Mouse (Mus musculus) forebrain, embryonic 13.5 days (tissue): ENCODE measurements at regions not wholly inside any gene's neighbourhood (a gene's known extent, or its start where the extent isn't known, plus 50 kb on each side); places are given as distances from the start of the nearest gene placed in this dataset.

ENCODE experiments used
- ATAC-seq: fragments of 200-750 bp; cut with Nextera tagmentation; 2 replicates; pipeline ENCODE4 v1.8.0; 2017
- H3K27ac ChIP-seq: fragments of 300-500 bp; sonication (generic); 2 replicates; pipeline ENCODE4 v1.5.1; 2015; ENCODE audit warnings: inconsistent platforms, mild to moderate bottlenecking, moderate library complexity
- H3K27me3 ChIP-seq: fragments of 300-500 bp; sonication (generic); 2 replicates; pipeline ENCODE4 v1.6.1; 2015; ENCODE audit warnings: mild to moderate bottlenecking, inconsistent platforms
- H3K36me3 ChIP-seq: fragments of 300-500 bp; sonication (generic); 2 replicates; pipeline ENCODE4 v1.6.1; 2015; ENCODE audit warnings: mild to moderate bottlenecking, inconsistent platforms; ENCODE audit not compliant: poor library complexity, severe bottlenecking
- H3K4me1 ChIP-seq: fragments of 300-500 bp; sonication (generic); 2 replicates; pipeline ENCODE4 v1.6.1; 2015; ENCODE audit warnings: inconsistent platforms
- H3K4me2 ChIP-seq: fragments of 300-500 bp; sonication (generic); 2 replicates; pipeline ENCODE4 v1.6.1; 2015; ENCODE audit warnings: inconsistent platforms, mild to moderate bottlenecking, moderate library complexity
- H3K4me3 ChIP-seq: fragments of 300-500 bp; sonication (generic); 2 replicates; pipeline ENCODE4 v1.5.1; 2015; ENCODE audit warnings: mild to moderate bottlenecking, inconsistent platforms
- H3K9ac ChIP-seq: fragments of 300-500 bp; sonication (generic); 2 replicates; pipeline ENCODE4 v1.6.1; 2015; ENCODE audit warnings: mild to moderate bottlenecking, inconsistent platforms
- H3K9me3 ChIP-seq: fragments of 300-500 bp; sonication (generic); replicated peaks from 2 replicates; pipeline ENCODE4 v1.6.1; 2016; ENCODE audit warnings: inconsistent platforms
- WGBS: fragments of 180-500 bp; shearing (Covaris S2); methylation state at CpG from one replicate; pipeline ENCODE4 v1.1.7; 2015; 5-methylcytosine and 5-hydroxymethylcytosine counted together

GRCm38 (mm10) chr12:9655794-9656193, 85.9 kb downstream of the Osr1 start:
- Histone ChIP-seq H3K4me1 (no peaks in the 10 kb centered on the region), H3K9me3 (no peaks in the 10 kb centered on the region), H3K36me3 (no peaks in the 10 kb centered on the region), H3K9ac (no peak overlapping the region), H3K27me3 (no peaks in the 10 kb centered on the region), H3K4me2 (no peak overlapping the region), H3K27ac (no peak overlapping the region), H3K4me3 (no peak overlapping the region)
- ATAC-seq = no peak
- WGBS = 57% methylated on average over 1 of the region's 1 CpGs

- Histone ChIP-seq H3K4me2 (no peak overlapping the region), H3K4me3 (no peak overlapping the region), H3K9ac (no peak overlapping the region), H3K4me1 (no peaks in the 10 kb centered on the region), H3K36me3 (no peaks in the 10 kb centered on the region), H3K27me3 (no peaks in the 10 kb centered on the region), H3K9me3 (no peaks in the 10 kb centered on the region), H3K27ac (no peak overlapping the region)
- 66% methylated on average over 3 of the region's 3 CpGs for WGBS
- ATAC-seq = no peak
Measured at GRCm38 (mm10) chr12:9656324-9656723, 86.4 kb downstream of the Osr1 start.

- WGBS = 76% methylated on average over 8 of the region's 8 CpGs
- no peak for ATAC-seq
- H3K9me3 ChIP-seq = no peaks in the 10 kb centered on the region
Measured at GRCm38 (mm10) chr12:9657199-9657766, 87.4 kb downstream of the Osr1 start.

GRCm38 (mm10) chr12:9657793-9658192, 87.9 kb downstream of the Osr1 start:
- no peaks in the 10 kb centered on the region for H3K27me3 ChIP-seq
- no peak overlapping the region for H3K9ac ChIP-seq
- no peaks in the 10 kb centered on the region for H3K9me3 ChIP-seq
- ATAC-seq = no peak
- H3K4me1 ChIP-seq = no peaks in the 10 kb centered on the region
- no peak overlapping the region for H3K4me3 ChIP-seq
- 80% methylated on average over 8 of the region's 8 CpGs for WGBS
- no peak overlapping the region for H3K4me2 ChIP-seq
- H3K36me3 ChIP-seq = no peaks in the 10 kb centered on the region
- no peak overlapping the region for H3K27ac ChIP-seq

More at GRCm38 (mm10) chr12:9657199-9657766, 87.4 kb downstream of the Osr1 start:
- H3K27me3 ChIP-seq = no peaks in the 10 kb centered on the region
- no peak overlapping the region for H3K4me2 ChIP-seq
- H3K9ac ChIP-seq = no peak overlapping the region
- no peak overlapping the region for H3K4me3 ChIP-seq
- no peaks in the 10 kb centered on the region for H3K36me3 ChIP-seq
- H3K27ac ChIP-seq = no peak overlapping the region
- H3K4me1 ChIP-seq = no peaks in the 10 kb centered on the region

- H3K9me3 ChIP-seq = no peaks in the 10 kb centered on the region
- no peak overlapping the region for H3K27ac ChIP-seq
- H3K9ac ChIP-seq = no peak overlapping the region
- H3K4me2 ChIP-seq = no peak overlapping the region
- no peaks in the 10 kb centered on the region for H3K36me3 ChIP-seq
- no peak overlapping the region for H3K4me3 ChIP-seq
- no peaks in the 10 kb centered on the region for H3K4me1 ChIP-seq
- no peaks in the 10 kb centered on the region for H3K27me3 ChIP-seq
- no peak for ATAC-seq
- 59% methylated on average over 1 of the region's 1 CpGs for WGBS
Measured at GRCm38 (mm10) chr12:9660299-9660698, 90.4 kb downstream of the Osr1 start.

- no peaks in the 10 kb centered on the region for H3K27me3 ChIP-seq
- no peak for ATAC-seq
- no peak overlapping the region for H3K27ac ChIP-seq
- H3K4me1 ChIP-seq = no peaks in the 10 kb centered on the region
- no peak overlapping the region for H3K4me2 ChIP-seq
- H3K9ac ChIP-seq = no peak overlapping the region
- no peak overlapping the region for H3K4me3 ChIP-seq
- H3K9me3 ChIP-seq = no peaks in the 10 kb centered on the region
- H3K36me3 ChIP-seq = no peaks in the 10 kb centered on the region
Measured at GRCm38 (mm10) chr12:9688776-9689175, 118.9 kb downstream of the Osr1 start.

GRCm38 (mm10) chr12:9689541-9689940, 119.6 kb downstream of the Osr1 start:
- H3K36me3 ChIP-seq = no peaks in the 10 kb centered on the region
- H3K4me2 ChIP-seq = no peak overlapping the region
- H3K4me1 ChIP-seq = no peaks in the 10 kb centered on the region
- WGBS = 89% methylated on average over 4 of the region's 4 CpGs
- H3K27ac ChIP-seq = no peak overlapping the region
- no peaks in the 10 kb centered on the region for H3K9me3 ChIP-seq
- H3K9ac ChIP-seq = no peak overlapping the region
- H3K4me3 ChIP-seq = no peak overlapping the region
- no peak for ATAC-seq
- H3K27me3 ChIP-seq = no peaks in the 10 kb centered on the region

GRCm38 (mm10) chr12:9732921-9733320, 163.0 kb downstream of the Osr1 start:
- H3K9me3 ChIP-seq = no peaks in the 10 kb centered on the region
- no peak overlapping the region for H3K9ac ChIP-seq
- H3K4me1 ChIP-seq = no peaks in the 10 kb centered on the region
- H3K27me3 ChIP-seq = no peaks in the 10 kb centered on the region
- no peaks in the 10 kb centered on the region for H3K36me3 ChIP-seq
- H3K4me2 ChIP-seq = no peak overlapping the region
- H3K4me3 ChIP-seq = no peak overlapping the region
- ATAC-seq = no peak
- H3K27ac ChIP-seq = no peak overlapping the region
- WGBS = 74% methylated on average over 1 of the region's 1 CpGs

- no peak overlapping the region for H3K27ac ChIP-seq
- no peak overlapping the region for H3K4me3 ChIP-seq
- H3K36me3 ChIP-seq = no peaks in the 10 kb centered on the region
- H3K27me3 ChIP-seq = no peaks in the 10 kb centered on the region
- no peak overlapping the region for H3K4me2 ChIP-seq
- no peak; the same call in 1 of the 2 replicates for ATAC-seq
- H3K9ac ChIP-seq = no peak overlapping the region
- no peaks in the 10 kb centered on the region for H3K9me3 ChIP-seq
- no peaks in the 10 kb centered on the region for H3K4me1 ChIP-seq
- 83% methylated on average over 6 of the region's 6 CpGs for WGBS
Measured at GRCm38 (mm10) chr12:9744709-9745395, 174.9 kb downstream of the Osr1 start.

GRCm38 (mm10) chr12:9751261-9752078, 181.6 kb downstream of the Osr1 start:
- H3K4me3 ChIP-seq = no peak overlapping the region
- H3K27ac ChIP-seq = no peak overlapping the region
- no peaks in the 10 kb centered on the region for H3K36me3 ChIP-seq
- 91% methylated on average over 6 of the region's 6 CpGs for WGBS
- no peak for ATAC-seq
- H3K9me3 ChIP-seq = no peaks in the 10 kb centered on the region
- no peaks in the 10 kb centered on the region for H3K4me1 ChIP-seq
- H3K4me2 ChIP-seq = no peak overlapping the region
- no peak overlapping the region for H3K9ac ChIP-seq
- H3K27me3 ChIP-seq = no peaks in the 10 kb centered on the region

GRCm38 (mm10) chr12:9752079-9752450, 182.1 kb downstream of the Osr1 start:
- Histone ChIP-seq H3K4me3 (no peak overlapping the region), H3K27ac (no peak overlapping the region), H3K9ac (no peak overlapping the region), H3K4me2 (no peak overlapping the region), H3K9me3 (no peaks in the 10 kb centered on the region), H3K27me3 (no peaks in the 10 kb centered on the region), H3K4me1 (no peaks in the 10 kb centered on the region), H3K36me3 (no peaks in the 10 kb centered on the region)
- WGBS = 74% methylated on average over 6 of the region's 6 CpGs
- no peak for ATAC-seq

- 68% methylated on average over 1 of the region's 1 CpGs for WGBS
- Histone ChIP-seq H3K27ac (no peak overlapping the region), H3K9ac (no peak overlapping the region), H3K36me3 (no peaks in the 10 kb centered on the region), H3K4me3 (no peak overlapping the region), H3K27me3 (no peaks in the 10 kb centered on the region), H3K4me1 (no peaks in the 10 kb centered on the region), H3K4me2 (no peak overlapping the region), H3K9me3 (no peaks in the 10 kb centered on the region)
- no peak for ATAC-seq
Measured at GRCm38 (mm10) chr12:9756411-9756810, 186.5 kb downstream of the Osr1 start.
